ENCODE assay signal across 47 mouse cellular contexts in the genomic region with DNA sequence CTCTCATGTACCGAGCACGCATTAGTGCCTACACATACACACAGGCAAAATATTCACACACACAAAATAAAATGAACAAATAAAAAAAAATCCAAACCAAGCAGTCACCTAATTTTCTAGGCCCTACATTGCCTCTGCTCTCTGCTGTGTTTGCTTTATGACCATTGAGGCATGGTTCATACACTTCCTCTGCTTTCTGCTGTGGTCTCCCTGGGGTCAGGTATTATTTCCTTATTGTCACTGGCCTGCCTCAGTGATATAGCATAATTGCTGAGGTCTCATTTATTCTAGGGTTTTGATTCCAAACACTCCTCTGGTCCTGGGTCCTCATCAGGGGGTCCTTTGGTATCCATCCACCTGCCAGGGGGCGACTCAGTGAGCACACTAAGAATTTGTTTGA. TPM values are rescaled to one million over a fixed set of nuclear protein-coding genes. Genes with fewer than 3 reads are reported as not detected.
"Had no signal": no experiment of that assay in that cellular context is flagged by ENCODE, and none has a peak within 500 bp of the region (broad histone marks: within the 10 kb centered on the region; RNA-seq: fewer than 3 reads in every experiment).

No protein-coding gene starts in this region.

- H3K27me3 ChIP-seq: heart, embryonic 12.5 days; heart, embryonic 13.5 days; heart, embryonic 15.5 days; hindbrain, embryonic 15.5 days; intestine, embryonic 15.5 days had no signal

- H3K36me3 ChIP-seq: heart, embryonic 10.5 days; heart, embryonic 12.5 days; heart, embryonic 13.5 days; heart, embryonic 15.5 days; hindbrain, embryonic 10.5 days; hindbrain, embryonic 12.5 days; hindbrain, embryonic 13.5 days; hindbrain, embryonic 15.5 days; intestine, embryonic 15.5 days; kidney, embryonic 15.5 days had no signal

- ATAC-seq: hindbrain, embryonic 16.5 days; hindbrain, postnatal 0 days; inflammation-experienced regulatory T-cells, adult 6 months; intestine, embryonic 15.5 days; intestine, embryonic 16.5 days; intestine, postnatal 0 days had no signal

- H3K4me3 ChIP-seq: heart, embryonic 10.5 days; heart, embryonic 12.5 days; heart, embryonic 13.5 days; heart, embryonic 15.5 days; hindbrain, embryonic 10.5 days; hindbrain, embryonic 12.5 days; hindbrain, embryonic 13.5 days; hindbrain, embryonic 15.5 days; intestine, embryonic 15.5 days; kidney, embryonic 15.5 days; layer of hippocampus, adult 2 months had no signal

- DNase-seq: heart, postnatal 10 days; heart, postnatal 14 days; heart, postnatal 36 days; heart, postnatal 4 days; kidney, adult 11 months; kidney, adult 18-20 months; kidney, adult 2 months; kidney, adult 8-10 months; kidney, adult 9 months; kidney, postnatal 10 days; kidney, postnatal 14 days; kidney, postnatal 25 days; kidney, postnatal 36 days; kidney, postnatal 4 days; layer of hippocampus, adult 9-11 months; layer of hippocampus, postnatal 36 days had no signal

RNA-seq across cellular contexts. Expression of a gene that starts 39.2 kb away (rescaled TPM):
- total RNA-seq: heart, postnatal 10 days; heart, postnatal 14 days; heart, postnatal 25 days; heart, postnatal 36 days; heart, postnatal 4 days; hematopoietic stem cell, adult 5-6 weeks; hindbrain, postnatal 0 days; layer of hippocampus, adult 18-20 months; layer of hippocampus, adult 2 months; layer of hippocampus, adult 8-10 months; layer of hippocampus, postnatal 10 days; layer of hippocampus, postnatal 14 days; layer of hippocampus, postnatal 25 days; layer of hippocampus, postnatal 36 days had no signal
- polyA plus RNA-seq: heart, embryonic 11.5 days; heart, embryonic 12.5 days; heart, embryonic 13.5 days; heart, embryonic 14.5 days; heart, embryonic 15.5 days; heart, embryonic 16.5 days; heart, postnatal 0 days; hindbrain, embryonic 11.5 days; hindbrain, embryonic 12.5 days; hindbrain, embryonic 14.5 days; hindbrain, embryonic 15.5 days; hindbrain, postnatal 0 days; inflammation-experienced regulatory T-cells, adult 6 months; kidney, embryonic 14.5 days; kidney, embryonic 15.5 days; kidney, embryonic 16.5 days had no signal
